Mouse (Mus musculus): Measurements from ENCODE around the gene Reps2.

Gene Reps2

DNA sequence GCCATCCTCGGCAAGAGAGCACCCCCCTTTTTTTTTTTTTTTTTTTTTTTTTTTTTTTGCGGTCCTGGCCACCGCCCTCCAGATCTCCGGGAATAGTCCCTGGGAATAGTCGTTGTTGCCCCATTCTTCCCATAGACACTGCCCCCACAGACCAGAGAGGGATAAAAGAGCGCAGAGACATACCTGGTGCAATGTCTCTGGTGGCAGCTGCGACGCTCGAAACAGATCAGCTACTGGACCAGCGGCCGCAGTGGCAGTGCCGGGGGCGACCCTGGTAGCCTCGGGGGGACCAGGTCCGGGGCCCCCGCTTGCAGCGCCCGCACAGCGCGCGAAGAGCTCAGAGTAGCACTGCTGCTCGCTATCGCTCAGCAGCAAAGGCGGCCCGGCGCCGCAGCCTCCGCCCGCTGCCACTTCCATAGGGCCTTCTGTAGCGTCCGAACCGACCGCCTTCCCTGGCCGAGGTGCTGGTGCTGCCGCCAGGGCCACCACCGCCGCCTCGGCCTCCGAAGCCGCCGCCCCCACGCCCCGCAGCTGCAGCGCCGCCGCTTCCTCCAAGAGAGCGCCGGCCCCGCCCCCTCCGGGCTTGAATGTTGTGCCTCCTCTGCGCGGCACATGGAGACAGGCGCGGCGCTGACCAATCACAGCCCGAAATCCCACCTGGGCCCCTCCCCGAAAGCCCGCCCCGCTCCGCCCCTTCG, at the start of gene Reps2:
Gene Reps2, minus strand, starts transcription at position 559 of the 698 bp plus-strand sequence.
- DNase-seq (ENCODE audit: low read depth, low spot score), result peak; percentile 87

DNA sequence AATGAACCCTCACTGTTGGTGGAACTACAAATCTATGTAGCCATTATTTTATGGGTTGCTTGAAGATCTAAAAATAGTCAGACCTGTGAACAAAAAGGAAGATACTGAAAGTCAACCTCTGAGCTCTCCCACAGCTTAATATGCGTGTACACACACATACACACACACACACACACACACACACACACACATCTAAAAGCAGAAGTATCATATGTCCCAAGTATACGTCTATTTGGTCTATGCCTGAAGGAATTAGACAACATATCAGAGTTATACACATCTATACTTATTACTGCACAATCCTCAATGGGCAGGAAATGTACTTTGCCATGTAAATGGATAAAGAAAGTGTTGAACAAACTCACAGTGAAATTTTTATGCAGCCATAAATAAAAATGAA, 47.8 kb upstream of the Reps2 start:
- DNase-seq (ENCODE audit: low read depth, low spot score), result no peak

DNA sequence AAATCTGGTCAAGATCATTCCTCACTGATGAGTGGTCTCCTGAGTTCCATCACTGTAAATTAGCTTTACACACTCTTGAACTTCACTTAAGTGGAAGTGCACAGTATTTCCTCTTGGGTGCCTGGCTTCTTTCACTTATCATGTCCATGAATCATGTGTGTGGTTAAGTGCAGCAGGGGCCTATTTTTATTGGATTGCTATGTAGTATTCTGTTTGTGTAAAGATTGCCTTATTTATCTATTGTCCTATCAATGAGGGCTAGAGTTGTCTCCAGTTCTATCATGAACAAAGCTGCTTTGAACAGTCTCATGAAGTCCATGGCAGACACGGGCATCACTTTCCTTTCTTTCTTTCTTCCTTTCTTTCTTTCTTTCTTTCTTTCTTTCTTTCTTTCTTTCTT, 41.9 kb upstream of the Reps2 start:
- DNase-seq (ENCODE audit: low read depth, low spot score), result no peak

DNA sequence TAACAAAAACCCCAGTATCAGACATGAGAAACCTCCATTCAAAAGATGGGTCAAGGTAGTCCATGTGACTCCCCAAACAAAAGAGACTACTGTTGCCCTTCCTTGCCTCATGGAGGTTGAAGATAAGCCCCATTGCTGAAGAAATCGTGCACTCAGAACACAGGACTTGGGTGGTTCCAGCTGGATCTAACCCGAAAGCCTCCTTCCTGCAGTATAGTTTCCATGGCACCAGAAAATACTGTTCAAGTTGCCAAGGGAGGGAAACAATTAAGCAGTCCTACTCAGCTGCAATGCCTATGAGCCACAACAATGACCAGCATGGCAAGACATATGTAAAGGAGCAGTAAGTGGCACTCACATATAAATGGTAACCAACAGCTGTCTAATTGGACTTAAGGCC, 36.1 kb upstream of the Reps2 start:
- peak; percentile 20 for DNase-seq (ENCODE audit: low read depth, low spot score)

DNA sequence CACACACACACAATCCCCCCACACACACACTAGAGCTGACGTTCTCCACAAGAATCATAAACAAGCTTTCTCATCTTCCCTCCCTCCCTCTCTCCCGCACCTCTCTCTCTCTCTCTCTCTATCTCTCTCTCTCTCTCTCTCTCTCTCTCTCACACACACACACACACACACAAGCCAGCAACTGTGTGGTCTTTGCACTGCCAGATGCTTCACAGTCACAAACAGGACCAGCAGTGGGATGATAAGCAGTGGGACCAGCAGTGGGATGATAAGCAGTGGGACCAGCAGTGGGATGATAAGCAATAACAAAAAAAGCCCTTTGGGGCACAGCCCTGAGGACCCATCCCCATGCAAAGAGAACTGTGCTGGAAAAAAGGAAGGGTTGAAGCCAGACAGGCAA, 35.4 kb upstream of the Reps2 start:
- DNase-seq (ENCODE audit: low read depth, low spot score), result no peak

DNA sequence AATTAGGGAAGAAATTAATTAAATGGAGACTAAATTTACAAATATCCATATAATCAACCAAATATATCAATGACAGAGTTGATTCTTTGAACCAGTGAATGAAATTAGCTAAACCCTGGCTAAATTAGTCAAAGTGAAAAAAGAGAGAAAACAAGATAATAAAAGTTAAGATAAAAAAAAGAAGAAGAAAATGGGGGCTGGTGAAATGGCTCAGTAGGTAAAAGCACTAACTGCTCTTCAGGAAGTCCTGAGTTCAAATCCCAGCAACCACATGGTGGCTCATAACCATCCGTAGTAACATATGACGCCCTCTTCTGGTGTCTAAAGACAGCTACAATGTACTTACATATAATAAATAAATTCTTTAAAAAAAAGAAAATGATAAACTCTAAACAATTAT, 22.7 kb upstream of the Reps2 start:
- no peak for DNase-seq (ENCODE audit: low read depth, low spot score)

DNA sequence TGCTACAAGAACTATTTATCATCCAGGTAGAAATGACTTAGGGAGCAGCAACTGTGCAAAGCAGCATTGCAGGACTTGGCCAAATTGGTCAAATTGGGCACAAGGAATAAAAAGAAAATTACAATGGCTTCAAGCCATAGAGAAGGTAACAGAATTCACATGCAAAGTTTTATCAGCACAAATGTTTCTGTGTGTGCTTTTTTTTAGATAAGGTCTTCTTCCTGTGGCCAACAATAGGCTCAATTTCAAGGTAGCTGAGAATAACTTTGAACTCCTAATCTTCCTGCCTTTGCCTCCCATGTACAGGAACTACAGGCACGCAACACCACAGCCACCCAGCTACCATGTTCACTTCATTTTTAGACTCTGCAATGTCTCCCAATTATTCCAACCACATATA, 16.7 kb upstream of the Reps2 start:
- no peak for DNase-seq (ENCODE audit: low read depth, low spot score)

DNA sequence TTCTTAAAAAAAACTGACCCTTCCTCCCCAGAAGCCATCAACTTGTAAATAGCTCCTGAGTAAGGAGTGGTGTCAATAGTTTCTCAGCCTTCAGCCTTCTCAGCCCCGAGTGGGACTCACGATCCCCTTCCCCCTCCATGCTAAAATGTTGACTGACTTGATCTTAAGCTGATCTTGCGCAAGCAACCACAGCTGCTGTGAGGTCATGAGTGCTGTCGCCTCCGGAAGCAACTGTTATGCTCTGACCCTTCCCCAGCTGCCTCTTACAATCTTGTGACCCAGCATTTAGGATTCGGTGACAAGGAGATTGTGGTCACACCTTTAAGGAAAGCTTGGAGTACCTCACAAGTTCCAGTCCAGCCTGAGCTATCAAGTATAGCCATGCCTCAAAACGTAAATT, 10.1 kb upstream of the Reps2 start:
- DNase-seq (ENCODE audit: low read depth, low spot score), result no peak

DNA sequence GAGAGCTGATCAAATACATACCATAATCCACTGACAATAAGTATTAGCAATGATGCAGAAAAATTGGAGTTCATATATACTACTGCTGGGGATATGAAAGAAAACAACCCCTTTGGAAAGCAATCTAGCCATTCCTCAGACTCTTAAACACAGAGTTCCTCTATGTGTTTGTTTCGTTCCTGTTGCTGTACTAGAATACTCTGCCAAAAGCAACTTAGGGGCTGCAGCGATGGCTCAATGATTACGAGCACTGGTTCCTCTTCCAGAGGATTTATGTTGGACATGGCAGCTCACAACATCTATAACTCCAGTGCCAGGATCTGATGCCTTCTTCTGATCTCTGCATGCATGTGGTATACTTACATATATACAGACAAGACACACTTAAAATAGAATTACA, 9.0 kb upstream of the Reps2 start:
- DNase-seq (ENCODE audit: low read depth, low spot score), result no peak

DNA sequence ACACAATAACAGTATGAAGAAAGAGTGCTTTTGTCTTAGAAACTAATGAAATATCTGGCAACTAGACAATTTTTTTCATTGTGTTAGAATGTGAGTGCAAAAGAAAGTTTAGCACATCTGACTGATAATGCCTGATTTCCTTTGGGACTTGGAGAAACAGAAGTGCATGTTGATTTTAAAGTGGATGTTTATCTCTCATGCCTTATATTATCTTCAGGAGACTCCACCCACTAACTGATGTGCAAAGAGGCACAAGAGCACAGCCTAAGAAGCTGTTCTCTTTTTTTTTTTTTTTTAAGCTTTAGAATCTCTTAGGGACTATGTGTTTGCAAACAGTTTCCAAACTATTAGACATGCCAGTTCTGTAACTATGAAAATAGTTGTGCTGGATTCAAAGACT, 7.7 kb upstream of the Reps2 start:
- no peak for DNase-seq (ENCODE audit: low read depth, low spot score)

DNA sequence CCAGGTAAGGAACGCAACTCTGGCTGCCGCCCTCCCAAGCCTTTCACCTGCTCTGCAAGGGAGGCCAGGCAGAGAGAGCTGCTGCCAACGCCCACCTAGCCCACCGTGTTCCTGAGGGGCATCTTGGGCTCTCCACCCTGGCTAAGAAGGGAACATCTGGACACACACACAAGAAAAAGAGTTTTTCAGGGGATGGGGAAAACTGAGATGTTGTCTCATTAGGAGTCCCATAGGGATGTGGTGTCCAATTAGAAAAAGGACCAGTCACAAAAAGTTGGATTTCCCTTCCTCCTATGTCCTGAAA, 292 bp upstream of the Reps2 start:
- no peak for DNase-seq (ENCODE audit: low read depth, low spot score)

DNA sequence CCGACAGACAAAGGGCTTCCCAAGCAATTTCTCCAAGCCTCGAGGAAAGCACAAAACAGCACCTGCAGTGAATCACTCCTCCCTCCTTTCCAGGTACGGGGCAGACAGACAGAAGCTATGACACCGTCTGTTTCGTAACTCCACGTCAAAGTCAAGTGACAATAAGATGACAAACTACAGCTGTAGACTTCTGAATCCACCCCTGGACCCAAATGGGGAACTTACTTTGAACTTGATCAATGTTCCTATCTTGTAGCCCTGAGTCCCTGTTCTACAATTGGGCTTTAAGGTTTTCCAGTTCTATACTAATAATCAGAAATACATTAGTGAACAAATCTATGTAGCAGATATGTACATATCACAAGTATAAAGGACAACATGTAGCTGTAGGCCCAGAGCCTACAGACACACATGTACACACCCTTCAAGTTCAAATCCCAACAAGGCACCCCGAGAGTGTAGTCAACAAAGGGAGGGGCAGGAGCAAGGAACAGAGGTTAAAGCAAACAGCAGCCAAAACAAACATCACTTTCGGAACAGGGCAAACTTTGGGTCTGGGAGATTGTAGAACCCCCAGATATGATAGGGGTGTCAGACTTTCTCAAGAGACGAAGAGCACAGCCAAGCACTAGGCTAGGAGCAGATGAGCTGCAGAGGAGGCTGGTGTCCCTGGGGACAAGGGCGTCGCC, 903 bp downstream of the Reps2 start:
- DNase-seq (ENCODE audit: low read depth, low spot score), result no peak

DNA sequence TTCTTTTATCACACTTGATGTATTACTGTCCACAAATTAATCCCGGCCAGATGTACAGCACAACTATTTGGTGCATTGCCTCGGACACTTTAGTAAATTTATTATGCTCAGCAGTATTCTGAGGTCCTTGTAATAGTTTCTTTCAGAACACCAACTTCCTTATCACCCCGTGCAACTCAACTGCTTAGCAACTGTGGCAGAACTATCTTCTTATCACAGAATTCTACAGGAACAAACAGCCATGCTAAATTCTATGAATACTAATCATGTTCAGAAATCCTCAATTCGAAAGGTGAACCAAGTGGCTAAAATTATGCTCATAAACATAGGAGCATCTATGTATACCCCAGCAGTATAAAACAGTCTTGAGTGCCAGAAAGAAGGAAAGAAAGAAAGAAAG, 1.7 kb downstream of the Reps2 start:
- no peak for DNase-seq (ENCODE audit: low read depth, low spot score)

DNA sequence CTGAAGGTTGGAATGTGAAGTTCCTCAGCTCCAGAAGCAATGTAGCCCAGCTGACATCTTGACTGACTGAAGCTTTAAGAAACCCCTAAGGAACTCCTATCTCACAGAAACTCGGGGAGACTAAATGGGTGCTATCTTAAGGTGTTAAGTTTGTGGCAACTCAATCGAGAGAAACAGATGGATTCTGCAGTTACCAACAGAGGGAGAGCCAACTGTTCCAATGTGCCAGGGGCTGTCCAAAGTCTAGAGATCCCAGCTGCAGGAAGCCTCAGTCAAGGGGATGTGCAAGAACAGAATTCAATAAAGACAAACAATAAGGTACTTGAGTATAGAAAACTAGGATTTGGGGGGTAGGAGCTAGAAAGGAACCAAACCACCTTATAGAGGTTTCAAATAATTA, 8.3 kb downstream of the Reps2 start:
- no peak for DNase-seq (ENCODE audit: low read depth, low spot score)

DNA sequence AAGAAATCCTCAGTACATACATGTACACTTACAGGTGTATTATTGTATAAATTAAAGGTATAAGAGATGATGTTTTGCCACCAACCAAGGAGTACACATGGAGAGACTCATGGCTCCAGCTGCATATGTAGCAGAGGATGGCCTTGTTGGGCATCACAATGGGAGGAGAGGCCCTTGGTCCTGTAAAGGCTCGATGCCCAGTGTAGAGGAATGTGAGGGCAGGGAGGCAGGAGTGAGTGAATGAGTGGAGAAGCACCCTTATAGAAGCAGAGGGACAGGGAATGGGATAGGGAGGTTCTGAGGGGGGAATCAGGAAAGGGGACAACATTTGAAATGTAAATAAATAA, 21.4 kb downstream of the Reps2 start:
- no peak for DNase-seq (ENCODE audit: low read depth, low spot score)

DNA sequence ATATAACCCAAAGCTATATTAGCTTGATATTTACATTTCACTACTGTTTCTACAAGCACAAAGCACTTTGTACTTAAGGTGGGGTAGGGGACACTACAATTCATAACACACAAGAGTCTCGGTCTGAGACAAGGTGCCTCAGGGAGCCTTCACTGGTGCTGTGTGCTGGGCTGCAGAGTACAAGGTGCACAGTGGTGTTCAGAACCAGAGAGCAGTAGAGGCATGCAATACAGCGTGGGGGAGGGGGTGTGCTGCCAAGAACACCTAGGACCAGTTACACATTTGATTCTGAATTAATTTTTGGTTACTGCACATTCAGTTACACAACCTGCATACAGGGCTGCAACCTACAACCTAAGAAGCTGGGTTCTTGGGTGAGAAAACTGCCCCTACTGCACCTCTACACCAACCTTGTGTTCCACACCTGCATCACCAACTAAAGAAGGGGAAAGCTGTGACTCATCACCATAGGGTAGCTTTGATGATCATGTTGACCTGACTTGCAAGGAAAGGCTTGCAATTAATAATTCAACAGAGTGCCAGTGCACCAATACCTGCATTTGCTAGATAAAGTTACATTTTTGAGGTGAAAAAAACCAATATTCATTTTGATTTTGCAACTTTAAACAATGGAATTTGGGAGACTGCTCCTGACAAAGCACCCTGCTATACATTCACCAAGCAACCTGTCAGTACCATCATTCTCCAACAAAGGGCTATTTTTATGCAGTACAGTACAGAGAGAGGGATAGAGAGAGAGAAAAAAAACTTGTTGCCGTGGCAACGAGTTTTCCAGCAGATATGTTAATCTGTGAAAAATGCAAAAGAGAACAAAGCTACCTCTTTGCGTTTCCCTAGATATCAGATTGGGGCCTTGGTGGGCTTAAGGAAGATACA, 22.0 kb downstream of the Reps2 start:
- DNase-seq (ENCODE audit: low read depth, low spot score), result no peak

DNA sequence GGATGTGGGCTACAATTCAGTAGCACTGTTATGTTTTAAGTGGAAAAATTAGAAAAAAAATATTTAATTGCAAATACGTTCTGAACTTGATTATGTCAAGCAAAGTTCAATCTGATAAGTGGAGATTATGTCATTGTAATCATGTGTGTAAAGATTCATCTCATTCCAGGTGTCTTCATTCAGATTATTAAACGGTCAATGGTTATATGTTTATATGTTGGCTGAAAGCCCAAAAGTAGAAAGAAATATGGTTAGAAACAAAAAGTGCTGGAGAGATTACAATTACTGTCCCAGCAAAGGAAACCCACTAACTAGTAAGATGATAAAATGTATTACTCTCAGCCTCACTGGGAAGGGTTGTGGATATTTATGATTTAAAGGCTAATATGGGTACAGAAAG, 23.7 kb downstream of the Reps2 start:
- no peak for DNase-seq (ENCODE audit: low read depth, low spot score)

DNA sequence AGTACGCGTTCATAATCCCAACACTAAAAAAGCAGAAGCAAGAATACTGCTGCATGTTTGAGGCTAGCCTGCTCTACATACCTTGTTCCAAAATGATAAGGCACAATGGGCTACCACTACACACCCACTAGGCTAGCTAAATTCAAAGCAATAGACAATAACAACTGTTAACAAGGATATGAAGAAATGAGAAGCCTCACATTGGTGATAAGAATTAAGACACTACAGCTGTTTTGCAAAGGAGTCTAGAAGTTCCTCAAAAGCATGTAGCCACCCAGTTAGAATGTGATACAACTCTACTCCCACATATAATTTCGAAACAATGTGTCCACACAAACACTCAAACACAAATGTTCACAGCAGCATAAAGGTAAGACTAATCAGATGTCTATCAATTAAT, 24.9 kb downstream of the Reps2 start:
- no peak for DNase-seq (ENCODE audit: low read depth, low spot score)

DNA sequence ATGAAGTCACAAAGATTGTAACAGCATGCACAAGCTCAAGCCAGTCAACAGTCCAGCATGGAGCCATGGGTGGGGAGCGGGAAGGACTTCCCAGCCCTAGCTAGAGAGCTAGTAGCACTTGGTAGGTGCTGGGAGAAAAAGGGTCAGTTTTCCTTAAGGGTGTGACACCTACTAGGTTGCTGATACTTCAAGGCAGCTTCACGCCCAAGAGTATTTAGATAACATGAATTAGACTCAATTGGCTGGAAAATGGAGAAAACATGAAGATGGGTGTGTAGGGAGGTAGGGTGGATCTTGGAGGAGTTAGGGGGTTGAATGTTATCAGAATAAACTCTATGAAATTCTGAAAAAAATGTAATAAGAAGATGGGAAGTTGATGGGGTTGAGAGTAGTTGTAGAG, 37.3 kb downstream of the Reps2 start:
- no peak for DNase-seq (ENCODE audit: low read depth, low spot score)

DNA sequence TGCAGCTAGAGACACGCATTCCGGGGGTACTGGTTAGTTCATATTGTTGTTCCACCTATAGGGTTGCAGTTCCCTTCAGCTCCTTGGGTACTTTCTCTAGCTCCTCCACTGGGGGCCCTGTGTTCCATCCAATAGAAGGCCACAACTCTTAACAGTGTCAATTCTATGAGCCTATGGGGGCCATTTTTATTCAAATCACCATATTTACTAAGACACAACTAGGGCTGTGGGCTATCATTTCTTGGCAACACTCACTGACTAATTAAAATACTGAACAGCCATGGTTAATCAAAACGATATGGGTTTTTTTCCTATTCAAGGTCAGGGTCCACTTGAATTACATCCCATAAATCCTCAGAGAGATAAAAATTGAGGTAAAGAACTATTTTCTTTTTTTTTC, 43.8 kb downstream of the Reps2 start:
- no peak for DNase-seq (ENCODE audit: low read depth, low spot score)

DNA sequence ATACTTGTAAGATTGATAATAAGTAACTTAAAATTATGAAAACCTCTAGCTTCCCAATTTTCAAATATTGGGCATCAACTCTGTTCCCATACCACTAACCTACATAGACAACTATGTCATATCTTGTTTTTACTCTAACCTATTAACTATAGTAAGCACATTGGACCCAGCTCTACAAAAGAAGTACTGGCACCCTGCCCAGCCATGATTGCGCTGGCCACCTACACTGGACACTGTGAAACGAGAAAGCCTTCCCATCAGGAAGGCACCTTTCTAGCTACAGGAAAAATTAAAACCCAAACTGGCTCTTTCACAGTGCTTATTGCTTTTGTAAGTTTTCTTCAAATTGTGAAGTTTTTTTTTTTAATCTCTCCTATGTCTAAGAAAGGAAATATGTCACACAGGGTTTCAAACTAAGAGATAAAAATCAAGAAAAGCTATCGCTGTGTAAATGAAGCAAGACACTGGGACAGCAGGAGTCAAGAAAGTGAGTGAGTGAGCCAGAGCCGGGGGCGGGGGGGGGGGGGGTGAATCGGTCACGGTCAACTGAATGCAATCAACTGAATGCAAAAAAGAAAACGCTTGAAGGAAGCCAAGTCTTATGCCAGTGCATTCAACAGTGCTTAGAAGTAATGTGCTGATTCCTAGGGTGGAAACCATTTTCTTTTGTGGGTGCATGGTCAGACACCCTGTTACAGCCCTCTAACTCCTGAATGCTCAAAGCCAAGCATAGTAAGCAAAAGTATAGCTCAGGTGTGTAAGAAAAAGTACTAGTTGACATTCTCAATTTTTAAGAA, 52.2 kb downstream of the Reps2 start:
- no peak for DNase-seq (ENCODE audit: low read depth, low spot score)

DNA sequence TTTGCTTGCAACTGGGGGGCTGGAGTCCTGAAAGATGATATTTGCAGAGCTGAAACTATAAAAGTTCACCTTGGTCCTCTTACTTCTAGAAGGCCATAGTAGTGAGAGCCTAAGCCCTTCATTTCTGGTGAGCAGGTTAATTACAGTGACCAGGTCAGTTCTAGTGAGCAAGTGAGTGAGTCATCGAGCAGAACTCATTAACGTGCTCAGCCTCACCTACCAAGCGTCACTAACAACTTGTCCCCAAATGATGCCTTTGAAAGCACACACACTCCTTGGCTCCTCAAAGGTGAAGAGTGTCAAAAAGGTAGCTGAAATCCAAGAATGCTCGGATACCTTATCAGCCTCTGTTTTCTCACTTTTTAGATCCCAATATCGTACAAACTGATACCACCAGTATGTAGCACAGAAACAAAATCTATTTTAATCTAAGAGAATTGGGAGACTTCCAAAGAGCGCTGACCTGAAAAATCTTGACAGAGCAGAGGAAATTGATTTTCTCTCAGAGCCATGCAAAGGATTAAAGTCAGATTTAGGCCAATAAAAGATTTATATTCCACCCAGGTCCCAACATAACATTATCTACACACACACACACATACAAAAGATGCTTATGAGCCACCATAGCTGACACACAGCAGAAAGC, 53.2 kb downstream of the Reps2 start:
- no peak for DNase-seq (ENCODE audit: low read depth, low spot score)
